Mouse (Mus musculus): ENCODE data around the gene Nsf.

DNA sequence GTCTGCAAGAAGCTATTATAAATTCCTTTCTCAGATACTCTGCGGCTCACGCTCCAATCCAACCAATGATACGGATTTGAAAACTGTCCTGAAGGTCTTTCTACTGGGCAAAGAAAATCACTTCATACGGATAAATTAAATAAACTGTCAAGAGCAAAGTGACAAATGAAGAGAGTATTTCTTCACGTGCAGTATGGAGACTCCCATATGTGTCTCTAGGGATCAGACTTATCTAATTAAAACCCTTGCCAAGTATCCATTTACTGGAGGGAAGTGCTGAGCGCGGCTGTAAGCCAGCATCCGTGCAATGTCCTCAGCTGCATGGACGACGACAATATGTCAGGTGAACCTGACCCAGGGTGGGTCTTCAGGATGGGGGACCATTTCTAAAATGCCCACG is 44.0 kb downstream of the Nsf start:
- TF ChIP-seq GATA1 (IDR thresholded peaks at IDR 0.05; ENCODE audit: low read length) (no peak), TAL1 (IDR thresholded peaks at IDR 0.05; ENCODE audit: low read length) (no peak)

Measured in erythroblast, embryonic 14.5 days (primary cell).